Mouse (Mus musculus) adipocyte (in vitro differentiated cells): ENCODE measurements at regions not wholly inside any gene's neighbourhood (a gene's known extent, or its start where the extent isn't known, plus 50 kb on each side); places are given as distances from the start of the nearest gene placed in this dataset.
A peak's percentile ranks its signal among the peaks of the same experiment; 100 is the strongest.

Experiments used
- DNase-seq: peaks from one replicate; pipeline ENCODE4 v3.0.0-alpha.2; 2016; ENCODE audit warnings: low spot score

DNA sequence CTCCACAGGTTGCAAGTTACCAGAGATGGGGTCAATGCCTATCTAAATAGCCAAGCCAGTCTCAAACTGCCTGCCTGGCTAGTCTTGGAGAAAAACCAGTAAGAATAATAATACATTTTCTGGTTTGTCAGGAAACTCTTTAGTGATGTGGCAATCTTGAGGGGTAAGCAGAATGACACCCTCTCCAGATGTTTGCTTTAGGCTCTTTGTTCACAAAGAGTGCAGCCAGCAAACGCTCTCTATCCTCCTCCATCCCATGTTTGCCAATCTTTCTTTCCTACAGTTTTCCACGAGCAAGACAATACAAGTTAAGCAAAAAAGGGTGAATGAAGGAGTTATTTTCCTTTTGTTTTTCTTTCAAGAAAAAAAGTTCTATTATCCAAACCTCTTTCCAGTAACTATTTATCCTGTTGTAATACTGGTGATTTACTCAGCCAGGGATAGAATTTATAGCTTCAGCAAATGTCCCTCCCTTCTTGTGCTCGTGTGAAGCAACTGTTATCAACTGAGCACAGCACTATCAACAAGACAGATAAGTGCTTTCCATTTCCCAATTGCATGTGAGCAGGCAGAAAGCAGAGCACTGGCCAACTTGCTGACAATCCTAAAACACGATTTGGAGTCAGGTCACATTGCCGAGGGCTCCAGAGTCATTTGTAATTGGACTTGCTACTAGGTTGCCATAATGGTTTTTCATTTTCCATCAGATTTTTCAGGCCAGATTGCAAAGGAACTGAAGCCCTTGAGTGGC is 873.5 kb downstream of the Rapgef2 start:
- DNase-seq, result no peak

DNA sequence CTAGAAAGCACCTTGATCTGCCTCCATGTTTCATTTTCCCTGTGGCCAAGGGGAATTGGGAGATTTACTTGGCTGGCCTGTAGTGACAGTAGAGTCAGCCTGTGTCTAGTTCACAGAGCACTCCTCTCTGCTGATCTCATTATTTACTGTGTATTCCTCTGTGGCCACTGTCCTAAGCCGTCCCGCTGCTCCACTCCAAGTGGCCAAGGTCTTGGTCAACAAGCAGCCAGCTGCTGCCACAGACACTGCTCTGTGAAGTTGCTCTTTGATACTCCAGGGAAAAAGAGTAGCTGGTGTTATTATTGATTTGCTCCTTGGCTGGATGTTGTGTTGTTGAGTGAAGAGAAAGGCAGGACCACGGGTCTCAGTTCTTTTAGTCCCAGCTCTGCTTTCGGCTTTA is 874.9 kb downstream of the Rapgef2 start:
- no peak for DNase-seq

DNA sequence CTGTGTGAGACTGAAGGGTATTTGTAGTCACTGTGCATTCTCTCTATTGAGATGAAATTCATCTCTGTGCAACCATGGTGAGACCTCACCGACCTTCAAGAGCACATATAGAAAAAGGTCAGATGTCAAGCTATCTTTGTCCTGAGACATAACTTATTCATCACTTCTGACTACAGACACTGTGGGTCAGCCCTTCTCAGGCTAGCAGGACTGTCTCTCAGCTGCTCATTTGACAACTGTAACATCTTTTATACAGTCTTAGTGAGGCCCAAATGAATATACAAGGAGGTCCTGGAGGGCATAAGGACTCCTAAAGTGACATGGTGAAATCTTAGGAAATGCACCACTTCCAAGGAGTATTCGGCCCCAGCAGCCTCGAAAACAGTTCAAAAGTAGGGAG is 877.1 kb downstream of the Rapgef2 start:
- no peak for DNase-seq

DNA sequence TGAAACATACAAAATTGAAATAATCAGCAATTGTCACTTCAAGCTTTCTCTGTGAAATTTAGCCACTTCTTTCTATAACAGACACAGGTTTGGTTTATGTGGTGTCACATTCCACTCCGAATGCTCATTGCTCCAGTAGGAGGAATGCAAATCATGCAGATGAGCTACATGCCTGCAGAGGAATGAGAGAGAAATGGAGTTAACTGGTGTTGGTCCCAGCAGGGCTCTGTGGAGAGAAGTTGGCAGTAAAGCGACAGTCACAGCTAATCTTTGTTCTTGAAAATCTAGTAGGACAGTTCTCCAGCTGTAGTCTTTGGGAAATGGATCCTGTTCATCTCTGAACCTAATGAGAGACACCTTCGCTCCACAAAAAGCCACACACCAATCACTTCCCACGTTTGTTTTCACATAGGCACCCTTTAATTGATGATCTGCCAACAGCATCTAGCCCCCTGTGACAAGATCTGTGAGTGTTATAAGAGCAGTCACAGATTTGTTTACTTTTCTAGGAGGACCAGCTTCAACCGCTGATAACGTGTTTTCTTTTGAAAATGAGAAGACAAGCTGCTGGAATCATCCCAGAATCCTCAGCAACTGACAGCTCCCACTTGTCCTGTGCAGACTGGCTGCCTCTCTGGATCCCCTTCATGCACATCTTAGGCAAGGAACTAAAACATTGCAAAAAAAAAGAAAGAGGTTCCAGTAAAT is 880.4 kb downstream of the Rapgef2 start:
- no peak for DNase-seq

DNA sequence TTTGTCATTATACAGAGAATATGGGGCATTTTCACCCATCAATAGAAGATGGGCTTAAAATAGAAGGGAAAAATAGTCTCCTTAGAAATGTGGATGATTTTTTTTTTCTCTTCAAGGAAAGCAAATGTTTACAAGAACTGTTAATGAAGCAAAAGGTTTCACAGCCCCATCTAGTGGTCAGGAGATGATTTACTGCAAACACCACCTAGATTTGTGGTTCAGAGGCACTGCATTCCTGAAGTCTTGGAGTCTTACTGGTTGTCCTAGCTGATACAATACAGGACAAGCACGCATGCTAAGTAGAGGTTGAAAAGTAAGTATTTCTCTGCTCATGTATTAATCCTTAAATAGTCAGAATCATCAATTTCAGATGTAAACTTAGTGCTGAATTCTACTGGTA is 927.9 kb downstream of the Rapgef2 start:
- peak; percentile 46 for DNase-seq

DNA sequence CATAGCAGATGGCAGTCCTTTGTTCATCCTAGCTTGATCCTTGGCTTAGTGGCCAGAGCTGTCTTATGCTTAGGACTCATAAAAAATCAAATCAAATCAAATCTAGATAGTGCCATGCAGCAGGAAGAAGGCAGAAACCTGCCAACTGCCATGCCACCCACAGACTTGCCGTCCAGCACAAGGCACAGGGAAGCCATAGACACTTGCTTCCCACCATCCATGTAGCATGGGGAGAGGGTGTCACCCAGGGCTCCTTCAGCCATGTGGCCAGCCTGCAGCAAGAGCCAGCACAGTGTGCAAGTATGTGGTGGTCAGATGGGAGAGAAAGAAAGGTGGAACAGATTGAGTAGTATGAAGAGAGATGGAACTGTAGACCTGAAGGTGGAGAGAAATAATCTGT is 946.4 kb downstream of the Rapgef2 start:
- DNase-seq, result no peak

DNA sequence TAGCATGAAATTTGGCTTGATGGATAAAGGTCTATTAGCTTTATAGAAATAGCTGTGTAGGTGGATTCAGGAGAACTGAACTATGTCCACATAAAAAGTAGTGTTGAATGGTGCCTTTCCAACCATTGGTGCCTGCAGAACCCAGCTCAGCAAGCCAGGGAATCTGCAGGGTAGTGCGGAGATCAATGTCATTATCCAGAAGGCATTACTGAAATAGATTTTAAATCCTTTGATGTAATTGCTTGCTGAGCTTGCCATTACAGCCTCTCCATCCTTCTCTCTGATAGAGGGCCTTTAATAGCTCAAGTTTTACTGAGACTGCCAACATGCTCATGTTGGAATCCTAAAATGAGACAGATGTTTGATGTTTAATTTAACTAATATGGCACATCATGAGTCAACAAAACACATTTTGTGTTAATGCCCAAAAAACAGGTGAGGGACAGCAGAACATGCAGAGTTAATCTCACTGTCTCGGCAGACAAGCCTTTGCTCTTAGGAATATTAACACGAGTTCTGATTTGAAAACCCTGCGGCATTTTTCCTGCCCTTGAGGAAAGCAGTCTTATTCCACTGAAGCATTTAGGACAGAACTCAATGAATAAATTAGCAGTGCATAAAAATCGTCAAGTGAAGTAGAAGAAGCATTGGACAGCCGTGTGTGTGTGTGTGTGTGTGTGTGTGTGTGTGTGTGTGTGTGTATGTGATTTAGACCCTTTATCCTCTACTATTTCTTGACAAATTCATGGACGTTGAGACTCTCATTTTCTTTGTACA is 974.5 kb downstream of the Rapgef2 start:
- DNase-seq, result no peak

DNA sequence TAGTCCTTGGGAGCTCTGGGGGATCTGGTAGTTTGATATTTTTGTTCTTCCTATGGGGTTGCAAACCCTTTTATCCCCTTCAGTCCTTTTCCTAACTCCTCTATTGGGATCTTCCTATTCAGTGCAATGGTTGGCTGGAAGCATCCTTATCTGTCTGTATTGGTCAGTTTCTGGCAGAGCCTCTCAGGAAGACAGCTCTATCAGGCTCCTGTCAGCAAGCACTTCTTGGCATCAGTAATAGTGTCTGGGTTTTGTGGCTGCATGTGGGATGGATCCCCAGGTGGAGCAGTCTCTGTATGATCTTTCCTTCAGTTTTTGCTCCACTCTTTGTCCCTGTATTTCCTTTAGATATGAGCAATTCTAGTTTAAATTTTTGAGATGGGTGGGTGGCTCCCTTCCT is 985.8 kb downstream of the Rapgef2 start:
- no peak for DNase-seq

DNA sequence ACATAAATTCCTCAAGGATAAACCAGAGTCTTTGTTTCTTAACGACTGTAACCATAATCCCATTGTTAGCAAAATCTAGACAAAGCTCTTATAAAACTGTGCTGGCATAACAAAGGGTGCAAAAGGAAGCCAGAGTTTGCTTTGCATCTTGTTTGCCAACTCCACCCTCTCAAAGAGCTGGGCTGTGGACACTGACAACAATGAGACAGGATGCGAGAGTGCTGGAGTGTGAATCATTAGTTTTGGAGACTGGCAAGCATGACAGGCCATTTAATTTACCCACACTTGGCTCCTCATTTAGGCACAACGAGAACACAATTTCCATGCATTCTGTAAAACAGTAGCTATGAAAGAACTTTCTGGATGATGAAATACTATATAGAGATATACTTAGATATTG is 994.4 kb downstream of the Rapgef2 start:
- DNase-seq, result no peak

DNA sequence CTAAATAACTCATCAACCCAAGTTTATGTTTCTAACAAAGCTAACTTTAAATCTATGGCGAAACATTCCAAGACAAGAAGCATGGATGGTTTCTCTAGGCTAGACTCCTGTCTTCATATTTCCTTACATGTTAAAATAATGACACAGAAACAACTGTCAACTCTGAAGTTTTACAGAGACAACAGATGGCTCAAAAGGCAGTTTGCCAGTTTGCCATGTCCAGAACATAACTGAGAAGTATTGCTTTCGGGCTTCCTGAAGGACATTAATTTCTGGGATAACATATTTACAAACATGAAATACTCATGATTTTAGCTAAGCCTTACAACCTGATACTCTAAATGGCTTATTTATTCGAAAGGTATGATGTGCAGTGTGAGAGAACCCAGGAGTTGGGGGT is 1002.2 kb downstream of the Rapgef2 start:
- DNase-seq, result no peak

DNA sequence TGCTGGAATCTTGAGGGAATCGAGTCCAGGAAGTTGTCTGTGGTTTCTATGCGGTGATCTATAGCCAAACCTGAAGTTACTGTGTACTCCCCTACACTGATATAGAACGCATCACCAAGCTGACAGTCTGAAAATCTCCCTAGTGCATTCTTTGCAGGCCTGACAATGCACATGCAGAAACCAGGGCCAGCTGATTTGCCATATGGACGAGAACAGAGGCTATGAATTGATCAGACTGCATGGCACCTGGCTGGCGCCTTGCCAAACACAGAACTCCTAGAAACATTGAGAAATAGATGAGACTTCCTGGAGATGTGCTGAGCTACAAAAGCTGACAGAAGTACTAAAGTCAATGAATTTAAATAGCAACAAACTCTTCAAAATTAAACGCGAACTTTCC is 1049.4 kb downstream of the Rapgef2 start:
- DNase-seq, result no peak

DNA sequence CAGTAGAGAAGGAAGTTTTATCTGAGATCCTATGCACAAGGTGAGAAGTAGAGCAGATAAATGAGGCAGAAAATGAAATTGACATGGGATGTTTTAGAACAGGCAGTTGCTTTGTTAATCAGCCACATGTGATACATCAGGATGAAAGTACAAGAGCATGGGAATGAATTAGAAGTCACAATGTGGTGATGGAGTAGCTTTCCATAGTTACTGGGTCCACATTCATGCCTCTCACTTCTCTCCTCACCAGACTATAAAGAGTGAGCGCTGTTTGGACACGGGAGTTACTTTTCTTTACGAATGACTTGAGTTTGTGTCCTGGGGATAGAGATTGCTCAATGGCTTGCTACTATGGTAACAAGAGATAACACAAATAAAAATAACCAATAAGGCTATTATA is 1076.6 kb downstream of the Rapgef2 start:
- no peak for DNase-seq

DNA sequence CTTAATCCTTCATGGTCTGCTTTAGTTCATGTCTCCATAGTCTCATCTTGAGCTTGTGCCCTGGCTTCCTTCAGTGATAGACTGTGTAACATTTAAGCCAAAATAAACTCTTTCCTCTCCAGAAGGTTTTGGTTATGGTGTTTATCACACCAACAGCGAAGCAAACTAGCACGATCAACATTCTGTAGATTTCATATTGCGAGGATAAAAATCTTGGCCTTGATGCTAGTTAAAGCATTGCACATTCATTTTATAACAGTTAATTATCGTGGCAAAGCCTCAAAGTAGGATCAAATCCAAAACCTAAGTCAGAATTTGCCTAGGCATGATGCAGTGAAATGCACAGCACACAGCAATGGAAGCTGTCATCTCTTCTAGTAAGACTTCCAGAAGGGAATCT is 1123.7 kb downstream of the Rapgef2 start:
- DNase-seq, result no peak

DNA sequence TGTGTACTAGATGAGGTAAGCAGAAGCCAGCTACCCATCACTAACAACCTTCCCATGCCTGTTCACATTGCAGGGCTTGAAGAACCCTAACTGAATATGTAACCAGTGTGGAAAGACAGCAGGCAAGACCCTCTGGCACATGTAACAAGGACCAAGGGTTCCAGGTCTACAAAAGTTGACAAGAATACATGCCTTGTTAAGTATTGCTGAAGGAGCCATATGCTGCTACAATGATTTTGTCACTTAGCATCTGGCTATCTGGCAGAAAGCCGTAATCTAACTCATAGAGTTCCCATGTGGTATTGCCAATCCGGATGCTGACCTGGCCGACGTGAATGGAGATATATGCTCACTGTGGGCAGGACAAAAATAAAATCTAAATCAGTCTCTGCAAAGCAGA is 1127.9 kb downstream of the Rapgef2 start:
- no peak for DNase-seq
